Mouse (Mus musculus): ENCODE measurements around the gene Tcp1.
A peak's percentile ranks its signal among the peaks of the same experiment; 100 is the strongest.
"Not testable (repeated sequence)": the region's sequence is repeated elsewhere in the genome, so short reads cannot be mapped to it uniquely, and the experiment has no call there.

Gene Tcp1

DNA sequence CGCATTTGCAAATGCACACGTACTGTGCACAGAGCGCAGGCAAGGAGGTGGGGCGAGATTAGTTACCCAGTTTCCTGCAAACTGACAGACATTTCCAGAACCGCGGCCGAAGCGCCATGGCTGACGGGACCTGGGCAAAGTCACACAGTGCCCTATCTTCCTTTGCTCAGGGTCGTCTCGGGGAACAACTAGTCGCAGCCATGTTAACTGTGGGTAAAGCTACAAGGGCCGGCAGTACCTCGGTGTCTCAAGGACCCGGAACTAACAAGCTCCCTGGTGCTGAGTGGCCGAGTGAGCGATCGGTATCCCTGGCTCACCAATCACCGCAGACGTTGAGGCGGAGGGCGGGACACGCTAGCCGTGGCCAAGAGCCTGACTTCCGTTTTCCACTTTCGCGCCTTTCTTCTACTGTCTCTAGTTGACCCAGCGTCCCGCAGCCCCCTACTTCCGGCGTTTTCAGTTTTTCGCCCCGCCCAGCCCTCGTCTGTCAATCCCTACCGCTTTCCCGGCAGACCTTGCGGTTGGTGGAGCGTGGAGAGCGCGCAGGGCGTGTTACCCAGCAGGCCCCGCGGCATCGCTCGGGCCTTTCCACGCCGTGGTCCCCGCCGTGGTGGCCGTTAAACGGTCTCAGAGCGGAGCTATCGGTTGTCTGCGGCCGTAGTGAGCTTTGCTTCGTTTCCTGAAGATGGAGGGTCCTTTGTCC lies 531 bp downstream of the Tcp1 start, which contains the start of gene Mrpl18:
TSS of gene Mrpl18 (minus strand) at position 465 of the 703 bp plus-strand sequence.
- DNase-seq (ENCODE audit: low read depth, low spot score): peak; percentile 98

DNA sequence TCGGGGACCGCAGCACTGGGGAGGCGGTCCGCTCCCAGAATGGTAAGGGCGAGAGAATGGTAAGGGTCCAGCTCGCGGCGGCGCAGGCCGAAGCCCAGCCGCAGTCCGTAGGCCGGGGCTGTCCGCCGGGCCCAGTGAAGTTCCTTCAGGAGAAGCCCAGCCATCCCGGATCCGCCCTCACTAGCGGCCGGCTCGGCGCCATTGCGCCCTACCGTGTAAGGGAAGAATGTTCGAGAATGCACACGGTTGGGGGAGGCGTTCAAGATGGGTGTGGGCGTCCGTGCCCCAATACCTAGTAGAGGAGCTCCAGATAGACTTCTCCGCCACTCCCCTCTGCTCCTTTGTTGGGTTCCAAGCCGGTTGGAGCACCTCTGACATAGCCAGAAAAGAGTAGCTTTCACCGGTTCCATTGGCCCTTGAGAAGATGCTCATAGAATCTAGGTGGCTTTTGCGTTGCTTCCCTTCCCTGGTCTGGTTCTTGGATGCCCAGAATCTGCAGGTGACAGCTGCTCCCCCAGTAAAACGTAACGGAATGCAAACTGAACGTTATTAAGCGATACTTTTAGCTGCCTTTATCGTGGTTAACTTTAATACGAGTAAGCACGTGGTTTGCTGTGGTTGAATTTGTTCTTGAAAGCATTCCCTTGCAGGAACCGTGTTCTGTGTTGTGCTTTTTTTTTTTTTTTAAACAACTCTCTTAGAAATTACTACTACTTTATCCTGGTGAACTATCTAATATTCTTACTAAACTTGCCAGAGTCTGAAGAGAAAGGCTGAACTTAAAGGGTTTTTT lies 1.3 kb downstream of the Tcp1 start:
- peak; percentile 24 for DNase-seq (ENCODE audit: low read depth, low spot score)

DNA sequence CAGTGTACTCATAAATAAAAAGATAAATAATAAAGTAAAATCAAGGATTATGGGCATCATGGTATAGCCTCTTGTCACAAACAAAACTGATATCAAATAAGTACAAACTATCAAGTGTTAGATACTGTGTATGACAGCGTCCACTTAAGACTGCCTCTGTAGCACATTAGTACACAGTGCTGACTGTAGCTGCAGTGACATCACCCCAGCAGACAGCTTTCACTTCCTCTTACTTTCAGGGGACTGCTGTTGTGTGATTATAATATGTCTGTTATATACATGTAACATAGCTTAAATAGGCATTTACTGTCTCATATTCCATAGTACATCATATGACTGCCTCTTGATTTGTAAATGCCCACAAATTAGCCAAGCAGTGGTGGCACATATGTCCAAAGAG lies 5.6 kb downstream of the Tcp1 start:
- DNase-seq (ENCODE audit: low read depth, low spot score): no peak

DNA sequence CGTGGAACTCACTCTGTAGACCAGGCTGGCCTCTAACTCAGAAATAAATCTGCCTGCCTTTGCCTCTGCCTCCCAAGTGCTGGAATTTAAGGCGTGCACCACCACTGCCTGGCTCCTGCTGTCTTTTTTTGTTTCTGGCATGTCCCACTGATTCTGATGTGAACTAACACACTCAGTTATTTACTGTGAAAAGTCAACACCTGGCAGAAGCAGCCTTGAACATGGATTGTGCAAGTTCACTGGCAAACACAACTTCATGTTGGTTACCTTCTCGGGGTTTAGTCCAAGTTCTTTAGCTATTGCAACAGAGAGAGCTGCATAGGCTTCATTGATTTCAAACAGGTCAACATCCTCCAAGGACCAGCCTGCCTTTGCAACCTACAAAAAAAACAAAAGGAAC lies 9.5 kb downstream of the Tcp1 start:
- DNase-seq (ENCODE audit: low read depth, low spot score): no peak

DNA sequence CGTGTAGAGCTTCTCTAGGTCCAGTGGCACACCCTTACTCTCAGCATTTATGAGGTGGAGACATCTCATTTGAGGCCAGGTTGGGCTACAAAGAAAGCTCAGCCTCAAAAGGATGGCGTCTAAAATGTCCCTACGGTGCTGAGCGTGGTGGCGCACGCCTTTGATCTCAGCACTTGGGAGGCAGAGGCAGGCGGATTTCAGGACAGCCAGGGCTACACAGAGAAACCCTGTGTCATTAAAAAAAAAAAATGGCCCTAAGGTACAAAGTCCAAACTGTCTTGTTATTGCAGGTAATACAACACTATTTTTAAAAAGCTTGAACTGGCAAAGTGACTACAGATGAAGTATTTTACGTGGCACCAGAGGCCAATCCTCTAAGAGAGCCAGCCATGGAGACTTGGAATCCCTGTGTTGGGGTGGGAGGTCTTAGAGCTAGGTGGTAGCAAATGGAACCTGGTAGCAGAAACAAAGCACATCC lies 10.2 kb downstream of the Tcp1 start:
- DNase-seq (ENCODE audit: low read depth, low spot score): no peak

DNA sequence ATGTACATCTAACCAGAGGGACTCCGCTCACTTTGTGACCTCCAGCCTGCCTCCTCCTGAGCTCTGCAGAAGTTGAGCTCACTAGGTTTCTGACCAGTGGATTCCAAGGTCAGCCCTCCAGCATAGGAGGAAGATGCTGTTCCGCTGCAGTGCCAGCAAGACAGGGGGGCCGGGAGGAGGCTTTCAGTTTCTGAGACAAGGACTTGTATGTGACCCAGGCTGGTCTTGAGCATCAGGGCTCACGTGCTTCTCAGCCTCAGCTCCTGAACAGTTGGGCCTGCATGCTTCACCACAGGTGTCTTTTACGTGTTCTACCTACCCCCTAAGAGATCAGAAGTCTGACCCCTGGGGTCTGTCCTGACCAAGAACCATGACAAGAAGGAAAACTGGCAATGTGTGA lies 16.1 kb downstream of the Tcp1 start:
- DNase-seq (ENCODE audit: low read depth, low spot score): not testable (repeated sequence)

DNA sequence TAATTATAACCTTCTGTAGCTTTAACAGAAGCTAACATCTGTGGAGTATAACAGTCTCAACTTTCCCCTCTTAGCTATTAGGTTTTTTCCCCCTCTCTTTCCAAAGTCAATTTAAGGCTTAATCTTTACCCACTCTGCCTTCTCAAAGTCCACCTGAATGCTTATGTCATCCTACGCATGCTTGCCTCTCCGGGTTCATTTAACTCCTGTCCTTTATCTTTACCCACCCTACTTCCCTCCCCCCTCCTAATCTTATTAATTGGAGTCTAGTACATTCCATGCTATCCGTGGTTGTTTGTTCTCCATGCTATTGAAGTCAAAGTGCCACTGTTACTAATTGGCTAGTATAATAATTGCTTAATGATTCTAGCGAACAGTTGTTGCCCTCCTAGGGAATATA lies 20.2 kb downstream of the Tcp1 start:
- no peak for DNase-seq (ENCODE audit: low read depth, low spot score)

DNA sequence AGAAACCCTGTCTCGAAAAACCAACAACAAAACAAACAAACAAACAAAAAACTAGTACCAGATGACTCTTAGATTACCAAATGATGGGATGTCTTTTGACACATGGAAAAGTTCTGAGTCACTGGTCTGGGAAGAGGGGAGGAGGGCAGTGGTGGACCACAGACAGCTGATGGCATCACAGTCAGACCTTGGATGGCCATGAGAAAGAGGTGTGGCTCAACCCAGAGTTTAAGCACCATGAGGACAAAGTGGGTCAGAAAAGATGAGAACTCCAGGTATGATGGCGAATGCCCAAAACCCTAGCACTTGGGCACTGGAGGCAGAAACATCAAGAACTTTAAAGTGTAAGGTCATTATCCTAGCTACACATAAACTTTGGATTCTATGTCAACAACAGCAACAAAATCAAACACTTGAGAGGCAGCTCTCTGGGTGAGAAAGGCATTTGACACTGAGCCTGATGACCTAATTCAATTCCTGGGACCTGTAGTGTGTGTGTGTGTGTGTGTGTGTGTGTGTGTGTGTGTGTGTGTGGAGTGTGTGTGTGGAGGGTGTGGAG lies 22.0 kb downstream of the Tcp1 start:
- DNase-seq (ENCODE audit: low read depth, low spot score): no peak

DNA sequence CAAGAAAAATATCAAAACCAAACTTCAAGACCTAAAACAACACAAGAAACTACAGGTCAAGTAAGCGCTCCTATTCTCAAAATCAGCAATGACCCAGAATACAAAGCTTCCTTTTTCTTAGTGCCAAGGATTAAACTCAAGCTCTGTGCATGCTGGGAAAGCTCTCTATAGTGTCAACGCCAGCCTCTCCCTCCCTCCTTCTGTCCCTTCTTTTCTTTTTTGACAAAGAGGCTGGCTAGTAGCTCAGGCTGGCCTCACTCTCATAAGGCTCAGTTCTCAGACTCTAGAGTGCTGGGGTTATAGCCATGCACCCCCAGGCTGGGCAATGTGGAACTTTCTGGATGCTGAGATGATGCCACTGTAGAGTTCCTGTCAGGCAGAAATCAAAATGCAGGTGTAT lies 22.6 kb downstream of the Tcp1 start:
- no peak for DNase-seq (ENCODE audit: low read depth, low spot score)

DNA sequence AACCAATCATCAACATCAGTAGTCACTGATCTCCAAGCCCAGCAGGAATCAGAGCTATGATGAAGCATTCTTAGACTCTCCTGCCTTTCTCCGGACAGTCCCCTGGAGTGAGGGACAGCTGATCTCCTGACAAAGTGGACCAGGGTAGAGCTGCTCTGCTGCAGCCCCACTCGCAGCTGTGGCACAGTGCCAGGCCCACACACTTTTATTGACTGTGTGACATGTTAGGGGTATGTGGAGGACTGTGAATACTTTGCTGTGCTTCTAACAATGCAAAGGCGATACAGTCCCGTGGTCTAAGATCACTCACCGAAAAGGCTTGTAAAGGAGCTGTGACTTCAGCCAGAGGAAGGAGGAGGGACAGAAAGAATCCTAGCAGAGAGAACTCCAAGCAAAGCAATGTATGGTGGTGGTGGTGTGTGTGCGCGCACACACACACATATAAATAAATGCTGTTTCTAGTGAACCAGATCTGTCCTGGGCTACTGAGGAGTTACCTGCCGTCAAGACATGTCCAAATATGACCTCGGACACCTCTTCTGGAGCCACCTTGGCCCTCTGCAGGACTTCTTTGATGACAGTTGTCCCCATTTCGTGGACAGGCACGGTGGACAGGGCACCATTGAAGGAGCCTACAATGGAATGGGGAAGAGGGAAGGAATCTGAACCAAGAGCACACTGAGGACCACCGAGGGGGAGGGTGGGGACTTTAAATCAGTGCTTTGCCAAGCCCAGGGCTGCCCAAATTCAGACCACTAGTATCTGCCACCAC lies 24.1 kb downstream of the Tcp1 start:
- not testable (repeated sequence) for DNase-seq (ENCODE audit: low read depth, low spot score)

DNA sequence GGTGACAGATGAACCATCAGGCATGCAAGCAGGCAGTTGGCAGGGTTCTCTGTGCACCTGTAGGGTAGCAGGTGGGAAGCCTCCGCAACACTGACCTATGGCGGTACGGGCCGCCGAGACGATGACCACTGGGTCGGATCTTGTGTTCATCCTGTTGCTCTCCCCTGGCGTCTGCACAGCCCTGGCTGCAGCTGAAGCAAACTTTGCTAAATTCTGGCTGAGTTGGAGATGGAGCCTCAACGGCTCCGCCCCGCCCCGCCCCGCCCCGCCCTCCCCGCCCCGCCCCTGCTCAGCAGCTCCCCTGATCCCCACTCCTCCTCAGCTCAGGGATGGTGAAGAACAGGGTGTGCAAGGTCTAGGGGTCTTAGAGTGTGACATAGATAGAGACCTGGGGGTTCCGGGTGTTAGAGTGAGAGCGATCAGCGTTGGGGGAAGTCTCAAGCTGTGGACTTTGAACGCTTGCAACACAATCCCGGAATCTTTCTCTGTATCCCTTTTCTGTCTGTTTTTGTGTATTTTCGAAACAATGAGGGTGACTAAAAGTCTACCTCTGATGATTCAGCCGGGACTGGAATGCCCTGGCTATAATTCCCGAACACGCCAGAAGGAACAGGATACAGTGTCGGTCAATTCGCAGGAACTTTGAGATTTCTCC lies 24.8 kb downstream of the Tcp1 start, which contains the start of gene Acat3:
TSS of gene Acat3 (minus strand) at position 450 of the 655 bp plus-strand sequence.
- no peak for DNase-seq (ENCODE audit: low read depth, low spot score)

DNA sequence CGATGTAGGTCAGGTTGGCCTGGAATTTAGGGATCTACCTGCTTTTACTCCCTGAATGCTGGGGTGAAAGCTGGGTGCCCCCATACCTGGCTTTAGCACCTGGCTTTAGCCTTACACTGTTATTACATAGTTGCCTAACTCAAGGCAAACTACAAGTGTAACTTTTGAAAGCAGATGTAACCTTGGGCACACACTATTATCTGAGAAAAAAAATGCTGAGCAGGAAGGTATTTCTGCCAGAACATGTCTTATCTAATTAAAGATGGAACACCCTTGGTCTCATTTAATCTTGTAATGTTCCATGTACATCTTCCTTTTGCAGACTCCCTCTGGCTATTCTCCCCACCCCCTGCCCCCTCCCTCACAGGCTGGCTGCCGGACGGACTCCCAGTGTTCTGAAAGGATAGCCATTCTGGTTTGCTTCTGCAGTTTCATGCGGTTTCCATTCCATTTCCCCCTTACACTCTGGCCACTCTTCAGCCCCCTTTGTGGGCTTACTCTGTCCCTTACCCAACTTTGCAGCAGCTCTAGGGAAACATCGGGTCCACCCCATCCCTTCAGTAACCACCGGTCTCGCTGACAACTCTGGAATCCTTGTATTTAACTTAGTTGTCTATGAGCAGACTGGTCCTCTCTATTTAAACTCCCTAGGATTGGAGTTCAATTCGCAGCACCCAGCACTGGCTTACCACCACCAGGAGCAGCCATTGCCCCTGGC lies 26.2 kb downstream of the Tcp1 start:
- no peak for DNase-seq (ENCODE audit: low read depth, low spot score)

DNA sequence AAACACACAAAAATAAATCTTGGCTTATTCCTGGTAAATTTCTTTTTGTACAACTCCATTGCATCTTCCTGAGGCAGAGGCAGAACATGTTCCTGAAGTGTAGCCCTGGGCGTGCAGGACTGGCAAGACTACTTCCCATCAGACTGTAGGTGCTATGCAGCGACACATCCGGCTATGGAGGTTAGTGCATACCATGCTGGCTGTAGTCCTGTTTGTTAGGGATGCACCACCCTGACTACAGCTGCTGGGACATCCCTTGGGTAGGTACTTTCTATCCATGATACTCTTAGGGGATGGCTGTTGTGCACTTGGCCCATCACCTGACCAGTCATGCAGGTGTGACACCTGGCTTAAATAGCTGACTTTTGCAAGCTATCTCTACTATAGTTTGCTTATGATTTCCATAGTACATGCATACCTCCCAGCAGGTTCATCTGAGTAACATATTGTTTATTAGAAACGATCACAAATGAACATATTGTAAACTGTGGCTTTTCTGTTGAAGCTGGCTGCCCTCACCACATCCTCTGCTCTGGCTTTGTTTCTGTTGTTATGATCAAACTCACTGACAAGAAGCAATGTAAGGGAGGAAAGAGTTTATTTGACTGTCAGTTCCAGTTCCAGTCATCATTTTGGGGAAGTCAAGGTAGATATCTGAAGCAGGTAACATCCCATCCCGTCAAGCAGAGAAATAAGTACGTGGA lies 27.1 kb downstream of the Tcp1 start:
- DNase-seq (ENCODE audit: low read depth, low spot score): no peak

DNA sequence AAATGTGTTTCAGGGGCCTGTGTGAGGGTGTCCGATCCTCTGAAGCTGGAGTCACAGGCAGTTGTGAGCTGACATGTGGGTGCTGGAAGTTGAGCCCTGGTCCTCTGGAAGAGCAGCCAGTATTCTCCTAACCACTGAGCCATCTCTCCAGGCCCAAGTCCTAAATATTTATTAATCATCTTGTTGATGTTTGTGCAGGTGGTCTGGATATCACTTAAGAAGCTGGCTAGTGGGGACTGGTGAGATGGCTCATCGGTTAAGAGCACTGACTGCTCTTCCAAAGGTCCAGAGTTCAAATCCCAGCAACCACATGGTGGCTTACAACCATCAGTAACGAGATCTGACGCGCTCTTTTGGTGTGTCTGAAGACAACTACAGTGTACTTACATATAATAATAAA lies 34.2 kb downstream of the Tcp1 start:
- DNase-seq (ENCODE audit: low read depth, low spot score): no peak

DNA sequence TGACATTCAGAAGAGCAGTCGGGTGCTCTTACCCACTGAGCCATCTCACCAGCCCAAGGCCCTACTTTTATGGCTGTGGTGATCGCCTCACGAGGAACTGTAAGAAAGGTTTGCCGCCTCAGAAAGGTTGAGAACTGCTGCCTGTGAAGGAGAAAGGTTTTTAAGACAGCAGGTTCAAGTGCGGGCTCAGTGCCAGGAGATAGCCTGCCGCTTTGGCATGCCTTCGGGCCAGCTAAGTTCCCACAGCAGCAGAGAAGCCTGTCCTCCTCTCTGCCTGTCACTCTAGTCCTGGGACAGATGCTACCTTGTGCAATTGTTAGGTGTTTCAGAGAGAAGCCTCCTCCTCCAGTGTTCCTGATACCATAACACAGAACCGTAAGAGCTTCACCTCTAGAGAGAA lies 41.2 kb downstream of the Tcp1 start:
- DNase-seq (ENCODE audit: low read depth, low spot score): no peak

DNA sequence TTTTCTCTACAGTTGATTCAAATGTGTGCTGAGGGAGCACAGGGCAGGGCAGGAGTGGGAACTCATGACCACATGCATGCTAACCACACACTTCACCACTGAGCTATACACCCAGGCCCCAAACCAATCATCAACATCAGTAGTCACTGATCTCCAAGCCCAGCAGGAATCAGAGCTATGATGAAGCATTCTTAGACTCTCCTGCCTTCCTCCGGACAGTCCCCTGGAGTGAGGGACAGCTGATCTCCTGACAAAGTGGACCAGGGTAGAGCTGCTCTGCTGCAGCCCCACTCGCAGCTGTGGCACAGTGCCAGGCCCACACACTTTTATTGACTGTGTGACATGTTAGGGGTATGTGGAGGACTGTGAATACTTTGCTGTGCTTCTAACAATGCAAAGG lies 43.9 kb downstream of the Tcp1 start:
- not testable (repeated sequence) for DNase-seq (ENCODE audit: low read depth, low spot score)

DNA sequence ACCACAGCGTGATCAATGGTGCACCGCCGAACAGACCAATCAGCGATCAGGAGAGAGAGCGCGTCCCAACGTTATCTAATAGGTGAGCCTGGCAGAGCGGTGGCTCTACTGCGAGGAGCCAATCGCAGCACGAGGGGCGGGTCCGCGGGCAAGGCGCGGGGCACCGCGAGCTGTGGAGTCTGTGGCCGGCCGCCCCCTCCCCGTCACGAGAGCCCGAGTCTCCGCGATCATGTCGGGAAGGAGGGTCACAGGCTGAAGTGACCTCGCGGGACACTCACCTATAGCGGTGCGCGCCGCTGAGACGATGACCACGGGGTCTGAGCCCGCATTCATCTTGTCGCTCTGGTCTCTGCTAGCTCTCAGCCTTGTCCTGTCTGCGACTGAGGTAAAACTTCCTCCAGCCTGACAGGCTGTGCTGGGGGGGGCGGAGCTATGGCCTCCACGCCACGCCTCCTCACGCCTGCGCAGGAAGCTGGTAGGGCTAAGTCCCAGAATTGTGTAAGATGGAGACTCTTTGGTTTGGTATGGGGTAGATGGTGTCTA lies 44.9 kb downstream of the Tcp1 start, which contains the start of gene Acat2:
TSS of gene Acat2 (minus strand) at position 417 of the 543 bp plus-strand sequence.
- DNase-seq (ENCODE audit: low read depth, low spot score): peak; percentile 88

DNA sequence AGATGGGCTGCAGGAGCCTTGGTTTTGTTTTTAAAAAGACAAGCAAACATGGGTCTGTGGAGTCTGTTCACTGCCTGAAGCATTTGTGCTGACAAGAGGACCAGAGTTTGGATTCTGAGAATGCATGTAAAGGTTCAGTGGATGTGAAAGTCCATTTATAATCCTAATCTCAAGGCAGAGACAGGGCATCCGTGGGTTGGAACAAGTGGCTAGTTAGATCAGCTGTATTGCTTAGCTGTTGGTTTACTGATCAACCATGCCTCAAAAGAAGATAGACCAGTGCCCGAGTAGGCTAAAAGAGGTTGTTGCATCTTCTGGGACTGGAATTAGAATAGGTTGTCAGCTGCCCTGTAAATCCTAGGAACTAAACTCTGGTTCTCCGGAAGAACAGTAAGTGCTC lies 48.0 kb downstream of the Tcp1 start:
- no peak for DNase-seq (ENCODE audit: low read depth, low spot score)

DNA sequence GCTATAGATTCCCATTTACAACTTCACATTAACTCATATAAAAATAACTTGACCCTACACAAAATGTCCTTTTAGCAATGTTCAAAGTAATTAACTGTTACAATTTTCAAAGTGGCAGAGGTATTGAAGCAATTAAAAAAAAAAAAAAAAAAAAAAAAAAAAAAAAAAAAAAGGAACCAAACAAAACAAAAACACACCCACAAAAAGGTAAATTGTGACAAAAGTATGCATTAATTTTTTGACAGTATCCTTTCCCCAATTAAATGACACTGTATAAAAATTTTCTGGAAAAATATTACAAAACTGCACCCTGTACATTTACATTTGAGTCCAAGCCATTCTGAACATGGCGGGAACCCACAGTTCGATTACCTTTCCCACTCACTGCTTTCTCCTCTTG lies 51.7 kb downstream of the Tcp1 start:
- DNase-seq (ENCODE audit: low read depth, low spot score): no peak

DNA sequence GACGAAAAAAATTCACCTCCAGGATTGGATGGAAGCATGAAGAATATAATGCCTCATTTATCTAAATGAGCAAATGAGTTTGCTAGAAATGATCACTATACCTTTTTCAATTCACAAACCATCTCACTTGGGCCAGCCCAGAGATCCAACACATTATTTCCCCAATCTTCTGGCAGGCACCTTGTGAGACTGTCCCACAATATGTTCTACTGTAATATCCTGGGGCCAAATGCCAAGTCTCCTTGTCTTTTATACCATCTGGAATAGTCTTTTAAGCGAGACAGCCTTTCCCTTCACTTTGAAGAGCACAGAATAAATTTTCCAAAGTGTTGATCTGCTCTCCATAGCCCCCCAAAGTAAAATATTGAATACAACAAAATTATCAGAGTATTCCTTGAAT lies 58.4 kb downstream of the Tcp1 start:
- no peak for DNase-seq (ENCODE audit: low read depth, low spot score)

Data from embryo, embryonic 11.5 days (tissue).